Mouse (Mus musculus): Measurements from ENCODE around the gene 2510002D24Rik. TPM values are rescaled to one million over a fixed set of nuclear protein-coding genes. Genes with fewer than 3 reads are reported as not detected.

2510002D24Rik gene
- polyA plus RNA-seq (2017; shearing (Covaris generic)), result 95.2 TPM

GRCm38 (mm10) chr16:18836468-18837208 lies at the start of gene 2510002D24Rik, which contains the start of gene Gm28539:
2510002D24Rik (plus strand) TSS chr16:18836578.
Gm28539 (plus strand) TSS chr16:18836584.

GRCm38 (mm10) chr16:18811468-18812384 lies 24.7 kb upstream of the 2510002D24Rik start, which contains the start of the genes Ufd1 and Cdc45:
Ufd1 (plus strand) TSS chr16:18811779.
Cdc45 (minus strand) TSS chr16:18811987.

GRCm38 (mm10) chr16:18876442-18877308 lies 40.3 kb downstream of the 2510002D24Rik start, which contains the start of the genes Mrpl40 and Hira:
Mrpl40 (minus strand) TSS chr16:18876862.
Hira (plus strand) TSS chr16:18877037.

Other genes with a start within 250 kb of the 2510002D24Rik start
- gene Tbx1, start 245.9 kb upstream of the 2510002D24Rik start, polyA plus RNA-seq (2017; shearing (Covaris generic)), result not detected
- gene Gp1bb, start 214.2 kb upstream of the 2510002D24Rik start, polyA plus RNA-seq (2017; shearing (Covaris generic)), result not detected
- not detected for gene Gm49601, start 210.2 kb upstream of the 2510002D24Rik start, polyA plus RNA-seq (2017; shearing (Covaris generic))
- gene Sept5, start 206.6 kb upstream of the 2510002D24Rik start, polyA plus RNA-seq (2017; shearing (Covaris generic)), result 0.77 TPM
- 0.21 TPM for gene Cldn5, start 59.7 kb upstream of the 2510002D24Rik start, polyA plus RNA-seq (2017; shearing (Covaris generic))
- 149 TPM for gene Ufd1, start 24.8 kb upstream of the 2510002D24Rik start, polyA plus RNA-seq (2017; shearing (Covaris generic))
- gene Cdc45, start 24.6 kb upstream of the 2510002D24Rik start, polyA plus RNA-seq (2017; shearing (Covaris generic)), result 8.8 TPM
- gene Gm28539, start within 50 bp of the 2510002D24Rik start, polyA plus RNA-seq (2017; shearing (Covaris generic)), result not detected
- 82.3 TPM for gene Mrpl40, start 40.3 kb downstream of the 2510002D24Rik start, polyA plus RNA-seq (2017; shearing (Covaris generic))
- 6.5 TPM for gene Hira, start 40.5 kb downstream of the 2510002D24Rik start, polyA plus RNA-seq (2017; shearing (Covaris generic))